Mouse (Mus musculus): Measurements from ENCODE around the gene Inka2. TPM values are rescaled to one million over a fixed set of nuclear protein-coding genes. Genes with fewer than 3 reads are reported as not detected.
A peak's percentile ranks its signal among the peaks of the same experiment; 100 is the strongest.

Inka2 gene
- 0.46 and 0.57 TPM in 2 replicates for polyA plus RNA-seq (2014; fragmentation: Nextera tagmentation; extraction: Ambion mirVana)

DNA sequence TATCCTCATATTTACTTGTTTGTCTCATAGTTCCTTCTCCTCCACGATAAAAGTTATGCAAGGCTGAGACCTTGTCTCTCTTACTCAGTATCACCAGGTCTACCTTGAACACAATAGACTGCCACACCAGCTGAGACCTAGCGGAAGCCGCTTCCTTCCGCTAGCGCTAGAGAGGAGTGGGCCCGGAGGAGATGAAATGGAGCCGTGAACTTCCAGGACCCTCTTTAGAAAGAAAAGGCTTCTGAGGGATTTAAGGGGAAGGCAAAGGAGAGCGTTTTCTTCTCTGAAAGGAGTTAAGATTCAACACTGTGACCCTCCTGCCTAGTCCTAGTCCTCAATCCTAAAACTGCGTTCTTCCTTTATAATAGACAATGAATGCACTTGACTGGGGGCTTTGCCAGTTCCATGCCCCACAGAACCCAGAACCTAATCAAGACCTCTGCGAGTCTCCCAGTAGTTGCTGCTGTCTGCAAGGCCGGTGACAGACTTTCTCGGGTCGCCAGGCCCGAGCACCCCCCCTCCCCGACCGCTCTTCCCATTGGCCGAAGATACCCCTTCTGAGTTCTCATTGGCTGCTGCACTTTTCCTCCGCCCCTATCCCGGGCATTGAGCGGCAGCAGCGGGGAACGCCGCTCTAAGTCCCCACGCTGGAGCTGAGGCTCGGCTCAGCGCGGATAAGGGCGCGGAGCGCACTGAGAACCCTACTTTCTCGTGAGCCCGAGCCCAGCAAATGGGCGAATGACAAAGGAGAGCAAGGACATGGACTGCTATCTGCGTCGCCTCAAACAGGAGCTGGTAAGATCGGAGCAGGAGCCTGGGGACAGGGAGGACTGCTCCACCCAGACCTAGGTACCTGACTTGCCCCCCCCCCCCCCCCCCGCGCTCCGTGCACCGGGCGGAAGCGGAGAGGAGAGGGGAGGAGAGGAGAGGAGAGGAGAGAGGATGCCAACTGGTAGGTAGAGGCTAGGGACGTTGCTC lies at the start of gene Inka2:
Inka2 (plus strand) TSS at position 569 of the 978 bp plus-strand sequence.
- no peaks in the 10 kb centered on the region for H3K9me3 ChIP-seq (ENCODE audit: control insufficient read depth, low read length)
- peak within 1 kb of the TSS; percentile 65; the same call in 1 of the 2 replicates for H3K27ac ChIP-seq (ENCODE audit: low read depth, low read length)
- H3K9ac ChIP-seq (ENCODE audit: low read depth, low read length) = peak within 1 kb of the TSS; percentile 44
- no peaks in the 10 kb centered on the region for H3K36me3 ChIP-seq (ENCODE audit: control insufficient read depth, insufficient read depth, low read length)
- H3K27me3 ChIP-seq (ENCODE audit: control insufficient read depth, insufficient read depth, low read length) = peaks cover 14% of the 10 kb centered on the region
- H3K4me1 ChIP-seq (ENCODE audit: control insufficient read depth, insufficient read depth, low read length) = 0 out of 2 replicates have a peak, but pooled peaks cover 10% of the 10 kb centered on the region
- ATAC-seq (ENCODE audit: low FRiP score, low TSS enrichment) = peak; percentile 95
- WGBS = 3% methylated on average over 41 of the region's 43 CpGs
- H3K4me3 ChIP-seq (ENCODE audit: low read length) = peak within 1 kb of the TSS; percentile 41
- peak within 1 kb of the TSS; percentile 78 for H3K4me2 ChIP-seq (replicated peaks; ENCODE audit: low read depth, low read length)

DNA sequence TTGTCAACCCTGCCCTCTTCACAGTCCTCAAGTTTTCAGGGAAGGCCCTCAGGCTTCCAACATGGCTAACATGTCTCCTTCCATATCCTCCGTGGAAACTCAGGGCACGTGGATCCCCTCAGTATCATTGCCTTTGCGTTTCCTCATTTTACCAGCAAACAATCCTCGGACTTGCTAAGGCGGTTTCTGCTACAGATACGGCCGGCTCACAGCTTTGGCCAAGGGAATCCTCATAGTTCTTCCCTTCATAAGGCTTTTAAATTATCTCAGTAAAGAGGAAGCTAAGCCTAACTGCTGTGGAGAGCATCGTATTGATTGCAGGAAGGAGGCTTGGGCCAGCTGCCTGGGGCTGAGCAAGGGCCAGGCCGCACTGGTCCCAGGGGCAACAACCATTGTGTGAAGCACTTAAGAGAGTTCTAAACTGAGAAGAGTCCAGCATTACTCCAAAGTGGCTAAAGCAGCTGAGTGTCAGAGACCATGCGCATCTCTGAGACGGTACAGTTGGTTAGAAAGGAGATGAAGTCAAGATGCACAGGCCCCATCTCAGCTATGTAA lies 49.3 kb upstream of the Inka2 start:
- Histone ChIP-seq H3K9me3 (ENCODE audit: control insufficient read depth, low read length) (no peaks in the 10 kb centered on the region; the same call in 1 of the 2 replicates), H3K27me3 (ENCODE audit: control insufficient read depth, insufficient read depth, low read length) (no peaks in the 10 kb centered on the region), H3K36me3 (ENCODE audit: control insufficient read depth, insufficient read depth, low read length) (no peaks in the 10 kb centered on the region), H3K4me1 (ENCODE audit: control insufficient read depth, insufficient read depth, low read length) (no peaks in the 10 kb centered on the region), H3K4me2 (replicated peaks; ENCODE audit: low read depth, low read length) (no peak overlapping the region), H3K4me3 (ENCODE audit: low read length) (no peak overlapping the region), H3K27ac (ENCODE audit: low read depth, low read length) (no peak overlapping the region), H3K9ac (ENCODE audit: low read depth, low read length) (no peak overlapping the region)
- ATAC-seq (ENCODE audit: low FRiP score, low TSS enrichment) = no peak
- WGBS = 91% methylated on average over 11 of the region's 11 CpGs

DNA sequence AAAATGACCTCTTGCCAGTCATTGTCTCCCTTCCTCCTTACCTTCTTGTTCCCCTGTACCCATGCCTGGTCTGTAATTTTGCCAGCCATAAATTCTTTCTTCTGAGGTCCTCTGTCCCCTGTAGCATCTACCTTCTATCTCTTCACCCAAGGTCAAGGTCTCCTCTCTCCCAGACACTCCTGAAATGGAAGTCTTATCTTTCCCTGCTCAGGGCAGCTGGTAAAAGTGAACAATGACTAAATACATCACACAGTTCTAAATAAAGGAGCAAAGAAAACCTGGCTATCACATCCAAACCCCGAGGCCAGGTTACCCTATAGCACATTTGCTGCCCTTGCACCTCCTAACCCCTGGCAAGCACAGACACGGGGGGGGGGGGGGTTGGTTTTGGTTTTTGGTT lies 43.9 kb upstream of the Inka2 start:
- Histone ChIP-seq H3K27me3 (ENCODE audit: control insufficient read depth, insufficient read depth, low read length) (no peaks in the 10 kb centered on the region), H3K27ac (ENCODE audit: low read depth, low read length) (no peak overlapping the region), H3K4me2 (replicated peaks; ENCODE audit: low read depth, low read length) (no peak overlapping the region), H3K9ac (ENCODE audit: low read depth, low read length) (no peak overlapping the region), H3K4me3 (ENCODE audit: low read length) (no peak overlapping the region), H3K36me3 (ENCODE audit: control insufficient read depth, insufficient read depth, low read length) (no peaks in the 10 kb centered on the region), H3K4me1 (ENCODE audit: control insufficient read depth, insufficient read depth, low read length) (no peaks in the 10 kb centered on the region), H3K9me3 (ENCODE audit: control insufficient read depth, low read length) (no peaks in the 10 kb centered on the region; the same call in 1 of the 2 replicates)
- ATAC-seq (ENCODE audit: low FRiP score, low TSS enrichment) = no peak
- WGBS = 70% methylated on average over 2 of the region's 2 CpGs

DNA sequence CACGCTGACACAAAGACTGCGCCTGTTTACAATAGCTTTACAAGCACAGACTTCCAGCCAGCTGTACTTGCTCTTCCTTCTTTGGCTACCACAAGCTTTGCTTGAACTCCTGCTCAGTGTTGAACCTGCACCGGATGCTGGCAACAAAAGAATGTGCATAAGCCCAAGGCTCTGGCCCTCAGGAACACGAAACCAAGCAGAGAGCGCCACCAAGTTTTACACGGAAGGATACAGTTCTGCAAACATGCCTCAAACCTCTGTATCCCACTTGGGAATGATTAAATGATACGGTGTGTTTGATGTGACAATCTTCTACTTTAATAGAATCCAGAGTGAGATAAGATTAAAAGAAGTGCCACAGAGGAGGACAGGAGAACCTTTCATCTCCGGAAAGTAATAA lies 41.4 kb upstream of the Inka2 start:
- H3K4me2 ChIP-seq (replicated peaks; ENCODE audit: low read depth, low read length) = no peak overlapping the region
- H3K27me3 ChIP-seq (ENCODE audit: control insufficient read depth, insufficient read depth, low read length) = no peaks in the 10 kb centered on the region
- no peaks in the 10 kb centered on the region for H3K4me1 ChIP-seq (ENCODE audit: control insufficient read depth, insufficient read depth, low read length)
- no peak overlapping the region for H3K9ac ChIP-seq (ENCODE audit: low read depth, low read length)
- no peak overlapping the region for H3K27ac ChIP-seq (ENCODE audit: low read depth, low read length)
- H3K9me3 ChIP-seq (ENCODE audit: control insufficient read depth, low read length) = no peaks in the 10 kb centered on the region
- WGBS = 79% methylated on average over 8 of the region's 8 CpGs
- no peak overlapping the region for H3K4me3 ChIP-seq (ENCODE audit: low read length)
- ATAC-seq (ENCODE audit: low FRiP score, low TSS enrichment) = no peak
- no peaks in the 10 kb centered on the region for H3K36me3 ChIP-seq (ENCODE audit: control insufficient read depth, insufficient read depth, low read length)

DNA sequence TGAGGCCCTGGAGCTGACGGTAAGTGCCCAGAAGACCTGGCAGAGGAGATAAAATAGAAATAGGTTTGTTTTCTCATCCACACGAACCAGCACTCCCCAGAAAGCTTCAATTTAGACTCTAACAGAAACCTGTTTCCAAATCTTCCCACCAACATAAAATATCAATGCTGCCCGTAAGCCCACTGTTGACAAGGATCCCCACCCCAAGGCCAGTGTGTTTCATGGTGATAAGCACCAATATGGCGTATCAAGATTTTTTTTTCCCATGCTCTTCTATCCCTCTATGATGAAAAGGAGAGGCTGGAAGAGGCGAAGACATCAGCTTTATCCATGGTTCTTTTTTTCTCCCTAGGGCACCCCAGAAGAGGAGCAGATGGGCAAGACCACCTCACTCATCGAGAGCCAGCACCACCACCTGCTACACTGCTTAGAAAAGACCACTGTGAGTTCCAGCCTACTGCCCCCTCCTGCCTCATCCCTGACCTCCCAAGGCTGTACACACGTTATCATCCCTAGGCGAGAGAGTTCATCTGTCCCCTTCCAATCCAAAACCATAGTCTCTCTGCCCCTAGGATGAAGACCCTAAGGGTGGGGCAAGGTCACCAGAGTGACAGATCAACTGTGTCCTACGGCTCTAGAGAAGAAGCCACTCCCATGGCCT lies 39.2 kb upstream of the Inka2 start:
- H3K9ac ChIP-seq (ENCODE audit: low read depth, low read length) = no peak overlapping the region
- no peaks in the 10 kb centered on the region for H3K36me3 ChIP-seq (ENCODE audit: control insufficient read depth, insufficient read depth, low read length)
- no peak overlapping the region for H3K4me2 ChIP-seq (replicated peaks; ENCODE audit: low read depth, low read length)
- WGBS = 79% methylated on average over 9 of the region's 9 CpGs
- no peak overlapping the region for H3K27ac ChIP-seq (ENCODE audit: low read depth, low read length)
- H3K4me1 ChIP-seq (ENCODE audit: control insufficient read depth, insufficient read depth, low read length) = no peaks in the 10 kb centered on the region
- H3K4me3 ChIP-seq (ENCODE audit: low read length) = no peak overlapping the region
- H3K9me3 ChIP-seq (ENCODE audit: control insufficient read depth, low read length) = no peaks in the 10 kb centered on the region
- no peak for ATAC-seq (ENCODE audit: low FRiP score, low TSS enrichment)
- no peaks in the 10 kb centered on the region for H3K27me3 ChIP-seq (ENCODE audit: control insufficient read depth, insufficient read depth, low read length)

DNA sequence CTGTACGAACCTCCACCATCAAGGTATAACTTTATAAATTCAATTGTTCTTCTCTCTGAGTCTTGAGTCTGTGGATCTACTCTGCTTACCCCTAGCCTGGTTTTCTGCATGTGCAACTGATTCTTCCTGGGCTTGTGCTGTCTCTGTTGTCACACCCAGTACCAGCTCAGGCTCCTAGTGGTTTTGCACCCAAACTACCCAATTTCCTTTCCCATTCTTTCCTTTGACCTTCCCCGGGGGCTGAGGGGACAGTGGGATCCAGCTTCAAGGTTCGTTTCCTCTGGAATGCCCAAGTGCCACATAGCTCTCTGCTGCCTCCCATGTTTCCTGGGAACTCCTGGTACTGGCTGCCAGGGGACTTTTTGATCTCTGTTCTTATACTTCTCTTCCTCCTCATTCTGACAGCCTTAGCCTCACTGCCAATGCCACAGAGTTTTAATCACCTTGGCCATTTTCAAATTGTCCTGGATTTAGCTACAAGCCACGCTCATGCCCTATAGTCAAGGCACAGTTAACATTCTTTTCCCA lies 37.3 kb upstream of the Inka2 start:
- Histone ChIP-seq H3K9me3 (ENCODE audit: control insufficient read depth, low read length) (no peaks in the 10 kb centered on the region), H3K4me3 (ENCODE audit: low read length) (no peak overlapping the region), H3K36me3 (ENCODE audit: control insufficient read depth, insufficient read depth, low read length) (no peaks in the 10 kb centered on the region), H3K4me2 (replicated peaks; ENCODE audit: low read depth, low read length) (no peak overlapping the region), H3K4me1 (ENCODE audit: control insufficient read depth, insufficient read depth, low read length) (no peaks in the 10 kb centered on the region), H3K27ac (ENCODE audit: low read depth, low read length) (no peak overlapping the region), H3K9ac (ENCODE audit: low read depth, low read length) (no peak overlapping the region), H3K27me3 (ENCODE audit: control insufficient read depth, insufficient read depth, low read length) (no peaks in the 10 kb centered on the region)
- ATAC-seq (ENCODE audit: low FRiP score, low TSS enrichment) = no peak
- WGBS = 50% methylated on average over 4 of the region's 4 CpGs

DNA sequence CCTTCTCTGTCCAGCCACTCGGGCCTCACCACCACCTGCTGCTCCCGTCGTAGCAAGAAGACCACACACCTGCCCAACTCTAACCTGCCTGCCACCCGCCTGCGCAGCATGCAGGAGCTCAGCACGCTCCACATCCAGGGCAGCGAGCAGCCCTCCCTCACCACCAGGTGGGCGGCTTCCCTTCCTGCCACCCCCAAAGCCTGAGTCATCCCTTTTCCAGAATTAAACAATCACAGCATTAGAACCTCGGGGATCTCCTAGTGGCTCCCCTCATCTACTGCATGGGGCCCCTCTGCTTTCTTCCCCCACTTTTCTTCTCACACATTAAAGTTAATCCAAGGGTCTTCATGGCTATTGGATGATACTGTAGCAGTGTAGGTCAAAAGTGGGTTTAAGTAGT lies 36.2 kb upstream of the Inka2 start:
- 50% methylated on average over 9 of the region's 9 CpGs for WGBS
- H3K4me2 ChIP-seq (replicated peaks; ENCODE audit: low read depth, low read length) = no peak overlapping the region
- no peaks in the 10 kb centered on the region for H3K36me3 ChIP-seq (ENCODE audit: control insufficient read depth, insufficient read depth, low read length)
- ATAC-seq (ENCODE audit: low FRiP score, low TSS enrichment) = no peak
- no peak overlapping the region for H3K9ac ChIP-seq (ENCODE audit: low read depth, low read length)
- no peaks in the 10 kb centered on the region for H3K27me3 ChIP-seq (ENCODE audit: control insufficient read depth, insufficient read depth, low read length)
- no peaks in the 10 kb centered on the region for H3K4me1 ChIP-seq (ENCODE audit: control insufficient read depth, insufficient read depth, low read length)
- H3K4me3 ChIP-seq (ENCODE audit: low read length) = no peak overlapping the region
- H3K9me3 ChIP-seq (ENCODE audit: control insufficient read depth, low read length) = no peaks in the 10 kb centered on the region
- H3K27ac ChIP-seq (ENCODE audit: low read depth, low read length) = no peak overlapping the region

DNA sequence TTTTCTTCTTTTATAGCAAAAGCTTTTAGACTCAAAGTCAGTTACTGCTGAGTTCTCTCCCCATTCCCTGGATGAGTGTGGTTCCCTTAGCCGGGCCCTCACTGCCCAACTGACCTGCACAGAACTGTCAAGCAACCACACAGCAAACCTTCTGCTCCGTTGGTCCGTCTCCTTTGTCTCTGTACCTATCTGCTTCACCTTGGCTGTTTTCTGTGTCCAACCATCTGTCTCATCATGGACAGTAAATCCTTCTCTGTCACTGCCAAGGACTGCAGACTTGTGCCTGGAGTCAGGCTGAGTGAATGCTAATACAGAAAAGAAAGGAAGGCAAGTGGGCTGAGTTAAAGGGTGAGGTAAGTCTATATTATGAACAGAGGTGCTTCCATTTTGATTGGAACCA lies 34.6 kb upstream of the Inka2 start:
- no peaks in the 10 kb centered on the region for H3K9me3 ChIP-seq (ENCODE audit: control insufficient read depth, low read length)
- no peak overlapping the region for H3K4me2 ChIP-seq (replicated peaks; ENCODE audit: low read depth, low read length)
- no peak overlapping the region for H3K27ac ChIP-seq (ENCODE audit: low read depth, low read length)
- H3K4me3 ChIP-seq (ENCODE audit: low read length) = no peak overlapping the region
- ATAC-seq (ENCODE audit: low FRiP score, low TSS enrichment) = no peak
- 84% methylated on average over 3 of the region's 3 CpGs for WGBS
- H3K9ac ChIP-seq (ENCODE audit: low read depth, low read length) = no peak overlapping the region
- H3K36me3 ChIP-seq (ENCODE audit: control insufficient read depth, insufficient read depth, low read length) = no peaks in the 10 kb centered on the region
- H3K27me3 ChIP-seq (ENCODE audit: control insufficient read depth, insufficient read depth, low read length) = no peaks in the 10 kb centered on the region
- H3K4me1 ChIP-seq (ENCODE audit: control insufficient read depth, insufficient read depth, low read length) = no peaks in the 10 kb centered on the region

All from kidney, embryonic 14.5 days (tissue).